Mouse (Mus musculus) liver, postnatal 0 days (tissue): ENCODE measurements around the gene Atg2a.

Experiments
- CTCF ChIP-seq: sonication (generic); IDR thresholded peaks from 2 replicates; pipeline ENCODE4 v1.5.1; 2016; ENCODE audit warnings: antibody characterized with exemption, low read depth
- EP300 ChIP-seq: IDR thresholded peaks from 2 replicates; pipeline ENCODE4 v1.6.1; 2016; ENCODE audit warnings: antibody characterized with exemption, low read depth, mild to moderate bottlenecking

GRCm38 (mm10) chr19:6240136-6240535 is 1.3 kb upstream of the Atg2a start:
- no peak for TF ChIP-seq EP300
- no peak for TF ChIP-seq CTCF
